Mouse (Mus musculus) left cerebral cortex, adult 18-20 months (tissue): Measurements from ENCODE around the gene Slc5a2. TPM values are rescaled to one million over a fixed set of nuclear protein-coding genes. Genes with fewer than 3 reads are reported as not detected.

Experiments
- DNase-seq, 2 experiments: peaks; one replicate each; pipeline ENCODE4 v3.0.0; 2021 to 2022; ENCODE audit warnings: low spot score in 2 of 2, mixed read lengths in 1 of 2
- total RNA-seq, 2 experiments: library from RNA; stranded (reverse); gene quantifications; 2 replicates each; pipeline ENCODE4 v1.2.3; 2021

The Slc5a2 gene
- total RNA-seq, 2 experiments from 2014 or later, result not detected

DNA sequence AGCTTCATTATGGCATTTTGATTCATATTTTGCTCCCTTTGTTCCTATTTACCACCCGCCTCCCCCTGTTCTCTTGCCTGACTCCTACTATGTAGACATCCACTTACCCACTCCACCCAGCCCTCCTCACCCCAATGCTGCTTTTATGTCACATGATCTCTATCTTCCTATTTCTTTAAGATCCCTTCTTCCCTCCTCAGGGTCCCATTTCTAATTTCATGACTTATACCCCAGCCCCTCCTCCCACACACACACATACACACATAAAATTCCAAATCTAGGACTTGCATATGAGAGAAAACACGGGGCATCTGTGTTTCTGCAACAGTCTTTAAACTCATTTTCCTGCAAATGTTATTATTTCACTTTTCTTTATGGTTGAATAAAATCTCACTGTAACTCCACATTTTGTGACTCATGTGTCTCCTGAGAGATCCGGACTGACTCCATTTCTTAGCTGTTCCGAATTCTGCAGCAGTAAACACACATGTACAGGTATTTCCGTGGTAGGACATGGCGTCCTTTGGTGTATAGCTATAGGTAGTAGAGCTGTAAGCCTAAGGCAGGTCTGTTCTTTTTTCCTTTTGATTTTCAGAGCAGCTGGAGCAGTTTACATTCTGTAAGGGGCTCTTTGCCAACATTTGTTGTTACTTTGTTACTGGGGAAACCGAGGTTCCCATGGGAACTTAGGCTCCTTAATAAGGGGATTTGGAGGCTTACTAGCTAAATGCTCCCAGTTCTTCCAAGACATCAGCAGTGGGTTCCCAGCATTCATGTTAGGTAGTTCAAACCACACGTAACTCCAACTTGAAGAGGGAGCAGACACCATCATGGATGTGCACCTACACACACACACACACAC lies 33.3 kb downstream of the Slc5a2 start:
- DNase-seq, result no peak

DNA sequence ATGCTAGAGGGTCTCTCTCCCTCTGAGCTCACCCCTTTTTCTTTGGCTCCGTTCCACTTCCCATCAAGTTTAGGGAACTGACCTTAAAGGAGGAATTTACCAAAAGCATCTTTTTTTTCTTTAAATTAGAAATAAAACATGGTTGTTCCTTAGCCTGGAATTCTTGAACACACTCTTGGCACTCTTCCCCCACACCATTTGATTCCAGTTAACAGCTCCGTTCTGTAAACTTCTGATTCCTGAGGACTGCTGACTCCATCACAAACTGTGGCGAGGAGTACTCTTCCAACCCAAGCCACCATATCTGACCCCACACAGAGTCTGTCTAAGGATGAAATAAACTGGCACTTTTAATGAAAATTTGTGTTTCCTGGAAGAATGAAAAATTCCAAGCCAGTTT lies 35.5 kb downstream of the Slc5a2 start:
- no peak for DNase-seq

DNA sequence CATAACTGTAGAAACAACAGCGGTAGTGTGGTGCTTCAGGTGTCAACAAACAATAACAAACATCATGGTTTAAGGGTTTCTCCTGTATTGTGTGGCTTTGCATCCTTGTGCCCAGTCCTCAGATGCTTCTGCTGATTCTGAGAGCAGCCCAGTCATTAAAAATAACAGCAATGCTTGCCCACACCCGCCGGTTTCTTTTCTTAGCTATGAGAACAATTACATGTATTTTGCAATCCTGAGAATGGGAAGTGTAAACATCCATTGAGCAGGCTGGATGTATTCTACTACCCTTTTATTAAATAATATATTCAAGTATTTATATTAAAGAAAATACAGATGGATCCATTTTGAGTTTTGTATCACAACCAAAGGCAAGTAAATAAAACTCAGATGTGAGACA lies 36.7 kb downstream of the Slc5a2 start:
- DNase-seq, result no peak

DNA sequence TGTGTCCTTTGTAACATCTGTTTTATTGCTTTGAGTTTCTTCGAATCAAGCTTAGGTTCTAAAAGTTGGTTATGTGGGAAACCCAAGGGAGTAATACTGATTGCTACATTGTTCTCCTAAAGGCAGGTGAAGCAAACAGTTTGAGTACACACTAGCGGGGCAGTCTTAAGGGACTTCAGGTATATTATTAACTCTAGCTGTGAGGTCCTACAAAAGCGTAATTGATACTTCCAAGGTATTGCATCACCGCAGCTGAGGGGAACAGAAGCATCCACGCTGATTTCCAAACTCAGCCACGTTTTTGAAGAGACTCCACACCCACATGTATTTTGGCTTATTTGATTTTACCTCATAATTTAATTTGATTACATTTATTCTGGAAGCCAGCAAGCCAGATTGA lies 38.7 kb downstream of the Slc5a2 start:
- DNase-seq, result no peak

DNA sequence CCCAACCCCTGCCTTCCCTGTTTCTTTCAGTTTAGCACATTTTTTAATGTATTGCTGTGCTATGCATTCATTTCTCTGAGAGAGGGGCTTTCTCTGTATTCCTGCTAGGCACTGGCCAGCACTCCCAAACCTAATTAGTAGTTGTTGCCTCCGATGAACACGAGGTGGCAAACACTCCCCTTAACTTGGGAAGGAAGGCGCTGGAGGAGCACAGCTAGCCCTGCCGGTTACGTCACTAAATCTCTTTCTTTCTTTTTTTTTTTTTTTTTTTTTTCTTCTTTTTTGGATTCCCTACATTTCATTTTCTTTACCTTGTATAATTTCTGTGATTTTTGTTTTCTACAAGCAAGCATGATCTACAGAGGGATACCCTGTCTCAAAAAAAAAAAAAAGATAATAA lies 39.5 kb downstream of the Slc5a2 start:
- peak; percentile 9 to 19 for DNase-seq

DNA sequence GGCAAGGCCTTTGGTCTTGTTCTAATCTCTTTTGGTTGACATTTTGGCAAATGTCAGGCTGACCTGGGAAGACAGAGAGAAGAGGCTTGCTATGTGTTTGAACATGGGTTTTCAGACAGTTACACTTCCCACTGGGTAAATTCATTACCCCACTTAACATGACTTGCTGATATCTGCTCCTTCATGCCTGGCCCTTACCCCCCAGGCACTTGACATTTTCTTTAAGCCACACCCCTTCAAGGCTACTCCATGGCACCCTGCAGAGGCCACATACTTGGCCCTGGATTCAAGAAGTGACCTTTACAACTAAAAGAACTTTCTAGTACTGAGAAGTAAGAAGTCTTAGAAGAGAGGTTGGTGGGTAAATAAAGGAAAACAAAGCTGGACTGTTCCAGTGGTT lies 42.4 kb downstream of the Slc5a2 start:
- DNase-seq, result no peak

DNA sequence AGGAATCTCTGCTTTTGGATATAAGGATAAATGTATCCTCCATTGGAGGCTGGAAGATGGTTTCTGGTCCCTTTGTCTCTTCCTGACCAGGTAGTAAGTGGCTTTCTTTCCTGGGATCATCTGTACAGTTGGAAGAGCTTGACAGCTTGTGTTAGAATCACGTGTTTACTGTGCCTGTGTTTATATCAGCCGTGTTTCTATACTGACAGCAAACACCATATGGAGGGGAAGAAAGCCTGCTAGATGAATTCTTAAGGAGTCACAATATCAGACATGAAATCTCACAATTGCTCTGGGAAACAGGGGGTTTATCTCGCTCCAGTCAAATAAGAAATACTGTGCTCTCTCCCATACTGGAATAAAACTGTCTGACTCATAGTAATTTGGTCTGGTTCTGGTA lies 43.8 kb downstream of the Slc5a2 start:
- DNase-seq, result no peak

DNA sequence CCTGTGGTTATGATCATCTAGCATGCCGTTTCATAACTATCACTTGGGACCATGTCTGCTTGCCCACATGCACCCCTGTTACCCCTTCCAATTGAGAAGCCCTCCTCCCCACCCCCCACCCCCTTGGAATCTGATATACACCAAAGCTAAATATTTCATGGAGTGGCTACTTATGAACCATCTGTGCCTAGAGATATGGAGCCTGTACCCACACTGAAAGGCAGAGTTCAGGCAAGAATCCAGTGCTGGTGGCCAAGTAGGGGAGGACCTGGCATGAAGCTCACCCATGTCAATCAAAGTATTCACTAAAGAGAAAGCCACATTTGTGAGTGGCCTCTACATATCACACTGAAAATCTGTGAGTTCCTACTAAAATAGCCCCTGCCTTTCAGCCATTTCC lies 44.3 kb downstream of the Slc5a2 start:
- no peak for DNase-seq

DNA sequence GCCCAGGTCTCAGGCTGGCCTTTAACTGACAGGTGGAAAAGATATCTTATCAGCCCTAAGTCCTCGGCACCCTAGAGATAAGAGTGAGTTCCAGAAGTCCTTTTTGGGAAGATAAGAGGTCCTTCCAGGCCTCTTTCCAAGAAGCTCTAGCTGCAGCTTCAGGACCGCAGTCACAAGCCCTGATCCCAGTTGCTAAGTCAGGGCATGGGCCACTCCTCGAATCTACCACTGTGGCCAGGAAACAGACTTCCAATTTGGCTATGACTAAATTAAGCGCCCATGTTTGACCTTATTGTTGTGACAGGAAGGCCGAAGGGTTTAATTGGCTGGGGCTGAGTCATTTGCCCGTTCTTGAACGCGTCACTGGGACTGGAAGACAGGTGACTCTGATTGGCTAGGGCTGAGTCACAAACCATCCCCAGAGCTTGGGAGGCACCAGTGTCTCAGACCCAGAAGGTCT lies 44.8 kb downstream of the Slc5a2 start:
- no peak for DNase-seq

DNA sequence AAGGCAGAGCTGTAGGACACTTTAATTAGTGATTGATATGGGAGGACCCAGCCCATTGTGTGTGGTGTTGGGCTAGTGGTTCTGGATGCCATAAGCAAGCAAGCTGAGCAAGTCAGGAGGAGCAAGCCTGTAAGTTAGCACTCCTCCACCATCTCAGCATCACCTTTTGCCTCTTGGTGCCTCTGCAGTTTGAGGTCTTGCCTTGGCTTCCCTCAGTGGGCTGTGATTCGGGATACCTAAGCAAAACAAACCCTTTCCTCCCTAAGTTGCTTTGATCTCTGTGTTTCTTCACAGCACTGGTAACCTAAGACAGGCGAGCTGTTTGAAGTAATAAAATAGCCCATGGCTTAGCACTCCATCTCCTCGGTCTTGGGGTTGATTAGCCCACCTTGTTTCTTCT lies 45.8 kb downstream of the Slc5a2 start:
- DNase-seq, result no peak

DNA sequence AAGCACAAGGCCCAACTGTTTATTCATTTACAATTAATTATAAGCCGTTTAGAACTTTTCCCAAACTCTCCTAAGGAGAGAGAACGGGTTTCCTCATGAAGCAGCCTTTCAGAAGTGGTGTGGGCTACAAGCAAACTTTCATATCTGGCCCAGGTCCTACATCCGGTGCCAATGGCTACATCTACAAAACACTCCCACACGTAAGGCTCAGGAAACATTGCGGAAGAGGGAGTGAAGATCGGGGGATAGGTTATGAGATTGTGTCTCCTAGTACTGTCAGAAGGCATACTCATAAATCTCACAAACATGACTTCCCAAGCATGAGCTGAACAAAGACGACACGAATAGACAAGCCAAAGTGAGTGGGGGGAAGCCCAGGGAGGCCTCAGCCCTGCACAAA lies 46.4 kb downstream of the Slc5a2 start:
- no peak for DNase-seq

DNA sequence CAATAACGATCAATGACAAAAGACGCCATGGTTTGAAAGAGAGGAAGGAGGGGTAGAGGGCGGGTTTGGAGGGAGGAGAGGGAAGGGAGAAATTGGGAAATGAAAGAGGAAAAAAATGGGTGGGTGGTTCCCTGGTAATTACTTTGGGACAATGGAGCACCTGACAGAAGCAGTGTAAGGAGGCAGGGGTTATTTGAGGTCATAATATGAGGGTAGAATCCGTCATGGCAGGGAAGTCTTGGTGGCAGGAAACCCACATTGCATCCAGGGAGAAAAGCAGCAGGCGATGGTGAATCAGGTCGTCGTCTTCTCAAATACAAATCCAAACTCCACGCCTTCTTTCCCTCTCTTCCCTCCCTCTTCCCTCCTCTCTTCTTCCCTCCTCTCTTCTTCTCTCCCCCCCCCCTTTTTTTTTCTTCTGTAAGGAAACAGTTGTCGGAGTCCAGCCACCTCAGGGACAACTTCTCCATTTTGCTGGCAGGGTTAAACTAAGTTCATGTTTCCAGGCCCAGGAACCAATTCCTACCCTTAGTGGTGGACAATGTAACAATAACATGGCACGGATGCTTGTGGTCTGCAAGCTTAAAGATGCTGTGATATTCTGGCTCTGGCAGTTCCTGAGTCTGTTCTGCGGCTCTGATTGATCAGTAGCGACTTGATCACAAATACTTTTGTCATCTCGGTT lies 47.1 kb downstream of the Slc5a2 start:
- DNase-seq, result no peak

DNA sequence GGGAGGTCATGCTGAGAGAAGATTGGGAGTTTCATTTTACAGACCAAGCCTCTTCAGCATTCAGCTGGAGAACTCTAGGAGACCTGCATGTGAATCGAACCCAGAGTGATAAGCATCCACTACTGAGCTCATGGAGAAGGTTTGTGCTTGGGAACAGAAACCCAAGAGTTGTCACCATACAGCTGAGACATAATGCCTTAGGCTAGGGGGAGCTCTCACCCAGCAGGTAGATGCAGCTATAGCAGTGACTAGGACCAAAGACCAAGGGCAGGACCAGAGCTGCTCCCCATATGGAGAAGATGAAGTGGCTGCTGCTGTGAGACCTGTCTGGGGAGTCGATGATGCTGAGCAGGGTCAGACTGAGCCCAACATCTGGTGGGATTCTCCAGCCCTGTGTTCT lies 48.1 kb downstream of the Slc5a2 start:
- DNase-seq, result no peak

DNA sequence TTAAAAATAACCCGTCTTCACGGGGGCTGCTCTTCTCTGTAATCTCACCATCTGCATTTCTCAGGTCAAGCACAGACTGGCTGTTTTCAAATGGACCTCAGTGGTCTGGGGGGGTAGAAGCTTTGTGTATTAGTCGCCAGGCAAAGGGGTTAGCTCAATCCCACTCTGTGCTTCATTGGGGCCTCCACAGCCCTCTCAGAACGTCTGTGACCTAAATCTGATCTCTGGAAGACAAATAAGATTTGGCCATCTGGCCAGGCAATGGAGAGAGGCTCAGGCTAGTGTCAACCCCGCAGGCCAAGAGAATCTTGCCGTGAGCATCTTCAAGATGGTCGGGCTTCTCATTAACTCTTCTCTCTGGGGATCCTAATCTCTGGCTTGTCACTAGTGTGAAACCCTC lies 49.0 kb downstream of the Slc5a2 start:
- DNase-seq, result no peak

DNA sequence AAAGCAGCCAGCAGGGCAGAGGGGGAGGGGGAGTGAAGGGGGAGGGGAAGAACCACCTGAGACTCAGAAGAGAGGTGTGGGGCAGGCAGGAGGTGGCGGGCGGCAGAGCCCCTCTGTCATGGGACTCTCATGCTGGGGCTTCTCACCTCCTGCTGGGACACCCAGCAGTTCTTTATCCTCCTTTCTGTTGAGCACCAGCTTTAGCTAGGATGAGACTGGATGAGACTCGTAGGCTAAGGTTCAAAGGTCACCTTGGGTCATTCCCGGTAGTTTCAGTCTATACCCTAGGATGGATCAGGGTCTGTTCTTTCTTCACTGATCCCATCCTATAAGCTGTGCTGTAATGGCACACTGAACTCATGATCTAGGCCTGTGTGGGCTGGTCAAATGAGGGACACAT lies 51.6 kb downstream of the Slc5a2 start:
- DNase-seq, result no peak

DNA sequence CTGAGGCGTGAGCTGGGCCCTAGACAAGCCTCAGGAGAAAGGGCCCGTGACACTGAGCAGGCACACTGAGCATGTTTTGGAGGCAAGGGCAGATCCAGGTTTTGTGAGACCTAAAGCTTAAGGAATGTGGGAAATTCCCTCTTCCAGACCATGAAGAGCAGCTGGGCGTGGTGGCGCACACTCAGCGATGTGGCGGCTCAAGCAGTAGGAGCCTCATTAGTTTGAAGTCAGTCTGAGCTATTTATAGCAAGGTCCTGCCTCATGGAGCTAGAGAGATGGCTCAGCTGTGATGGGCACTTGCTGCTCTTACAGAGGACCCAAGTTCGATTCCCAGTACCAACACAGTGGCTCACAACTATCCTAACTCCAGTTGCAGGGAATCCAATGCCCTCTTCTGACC lies 53.7 kb downstream of the Slc5a2 start:
- DNase-seq, result no peak

DNA sequence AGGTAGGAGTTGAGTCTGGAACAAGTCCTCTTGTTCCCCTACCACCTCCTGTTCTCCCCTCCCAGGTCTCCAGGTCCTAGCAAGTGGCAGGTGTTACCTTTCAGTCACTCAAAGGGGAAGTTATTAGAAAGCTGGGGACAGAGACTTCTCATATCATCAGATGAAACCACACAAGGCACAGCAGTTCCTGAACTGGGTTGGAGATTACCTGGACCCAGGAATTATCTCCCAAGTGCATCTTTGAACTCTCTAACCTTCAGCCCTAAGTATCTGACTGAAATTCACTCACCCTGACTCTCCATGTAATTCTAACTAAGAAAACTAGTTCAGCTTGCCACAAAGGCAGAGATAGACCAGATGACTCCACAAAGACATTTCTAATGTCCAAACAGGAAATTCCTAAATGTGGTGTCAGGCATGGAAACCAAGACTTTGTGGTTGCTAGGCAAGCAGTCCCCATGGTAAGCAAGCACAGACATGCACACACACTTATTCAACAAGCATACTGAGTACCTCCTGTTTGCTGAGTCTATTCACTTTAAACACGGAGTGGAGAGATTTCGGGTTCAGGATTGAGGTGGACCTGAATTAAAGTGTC lies 54.9 kb downstream of the Slc5a2 start:
- no peak for DNase-seq

DNA sequence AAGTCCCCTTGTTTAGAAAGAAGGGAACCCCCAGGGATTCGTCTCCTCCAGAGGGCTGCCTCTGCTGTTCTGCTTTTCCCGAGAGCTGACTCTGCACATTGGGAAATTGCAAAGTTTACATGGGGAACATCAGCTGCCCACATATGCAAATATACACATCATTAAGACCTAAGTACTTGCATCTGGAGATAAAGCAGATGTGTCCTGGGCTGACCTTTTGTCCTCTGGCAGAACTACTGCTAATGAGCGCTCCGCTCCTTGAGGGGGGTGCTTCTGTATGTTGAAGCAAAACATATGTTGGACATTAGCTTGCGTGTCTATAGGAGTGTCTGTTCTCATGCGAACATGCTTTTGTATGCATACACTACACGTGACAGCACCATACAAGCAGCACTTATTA lies 55.8 kb downstream of the Slc5a2 start:
- no peak for DNase-seq
